Mouse (Mus musculus) thymus, postnatal 14 days (tissue): ENCODE data around the gene Grin2d.

Experiments used
- DNase-seq: peaks from one replicate; pipeline ENCODE4 v3.0.0; 2021

Gene Grin2d

DNA sequence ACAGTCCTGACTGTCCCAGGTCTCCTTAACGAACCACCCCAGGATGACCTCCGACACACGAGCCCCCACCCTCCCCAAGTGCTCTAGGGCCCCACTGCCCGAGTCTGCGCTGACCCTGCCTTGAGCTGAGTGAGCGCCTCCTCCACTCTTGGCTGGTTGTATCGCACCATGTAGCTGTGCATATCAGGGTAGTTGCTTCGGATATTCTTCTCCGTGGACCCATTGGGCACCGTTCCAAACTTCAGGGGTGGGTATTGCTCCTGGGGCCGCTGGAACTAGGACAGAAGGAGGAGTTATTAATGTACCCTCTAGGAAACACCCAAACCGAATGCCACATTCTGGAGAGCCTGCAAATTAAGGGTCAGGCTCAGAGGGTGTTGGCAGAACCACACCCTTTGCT, 25.1 kb downstream of the Grin2d start:
- no peak for DNase-seq

DNA sequence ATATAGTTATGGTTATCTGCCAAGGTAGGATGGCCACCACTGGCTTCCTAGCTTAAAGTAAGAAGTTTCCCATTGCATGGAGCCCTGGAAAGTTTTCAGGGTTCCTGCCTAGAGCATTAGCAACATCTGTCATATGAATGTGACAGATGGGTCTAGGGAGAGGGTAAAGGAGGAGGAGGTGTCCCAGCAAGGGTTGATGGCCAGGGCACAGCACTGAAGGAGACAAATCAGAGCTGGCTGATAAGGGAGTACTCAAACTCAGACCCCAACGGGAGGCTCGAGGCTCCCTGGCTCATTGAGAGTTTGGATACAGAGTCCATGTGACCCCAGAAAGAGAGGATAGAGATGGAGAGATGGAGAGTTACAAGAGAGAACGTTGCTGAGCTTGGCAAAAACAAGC, 27.5 kb downstream of the Grin2d start:
- DNase-seq = no peak

DNA sequence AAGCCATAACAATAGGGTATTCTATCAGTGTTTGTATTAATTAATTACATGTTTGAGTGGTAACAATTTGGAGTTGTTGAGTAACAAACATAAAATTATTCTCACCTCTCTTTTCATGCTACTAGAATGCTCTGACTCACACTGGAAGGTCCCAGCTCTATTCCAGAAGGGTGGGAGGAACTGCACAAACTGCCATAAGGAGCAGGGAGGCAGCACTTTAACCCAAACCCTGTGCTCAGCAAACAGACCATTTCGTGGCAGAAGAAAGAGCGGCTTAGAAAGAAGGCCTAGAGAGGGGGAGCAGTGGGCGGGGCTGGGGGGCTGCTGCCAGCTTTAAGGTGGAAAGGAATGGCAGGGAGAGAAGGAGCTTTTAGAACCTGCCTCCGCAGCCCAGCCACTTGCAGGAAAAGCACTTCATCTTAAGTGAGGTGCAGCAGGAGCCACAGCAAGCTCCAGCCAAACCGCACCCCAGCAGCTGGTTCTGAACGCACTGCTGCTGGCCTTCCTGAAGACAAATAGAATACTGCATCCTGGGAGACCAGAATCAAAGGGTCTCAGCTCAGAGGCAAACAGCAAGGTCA, 29.6 kb downstream of the Grin2d start:
- no peak for DNase-seq

DNA sequence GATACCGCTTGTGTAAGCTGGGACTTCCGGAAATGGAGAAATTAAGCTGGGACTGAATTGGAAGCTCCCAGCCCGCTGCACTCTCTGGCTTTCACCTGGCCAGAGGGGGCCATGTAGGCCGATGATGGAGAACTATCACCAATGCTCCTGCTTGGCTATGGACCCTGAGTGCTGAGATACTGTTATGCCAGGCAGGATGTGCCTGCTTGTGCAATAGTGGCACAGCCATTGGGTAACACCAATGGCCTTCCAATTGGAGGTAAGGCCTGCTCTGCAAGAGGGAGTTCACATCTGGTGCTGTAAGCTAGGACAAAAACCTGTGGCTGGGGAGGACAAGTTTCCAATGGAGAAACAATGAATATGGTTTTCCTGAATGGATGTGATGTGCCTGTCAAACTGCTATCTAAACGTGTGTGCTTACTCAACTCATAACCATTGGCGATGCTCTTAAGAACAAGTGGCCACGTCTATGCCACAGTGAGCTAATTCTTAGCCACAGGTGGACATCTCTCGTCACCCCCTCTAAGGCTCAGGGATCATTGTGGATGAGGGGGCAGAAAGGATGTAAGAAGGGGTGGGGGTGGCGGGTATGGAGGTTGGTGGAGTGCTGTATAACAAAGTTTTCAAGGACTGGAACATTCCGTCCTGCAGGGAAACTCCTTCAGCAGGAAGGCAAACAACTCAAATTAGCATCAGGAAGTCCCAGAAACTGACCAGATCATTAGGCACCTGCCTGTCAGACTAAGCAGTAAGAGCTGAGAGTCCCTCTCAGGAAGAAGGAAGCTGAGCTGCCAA, 35.0 kb downstream of the Grin2d start:
- DNase-seq = no peak

DNA sequence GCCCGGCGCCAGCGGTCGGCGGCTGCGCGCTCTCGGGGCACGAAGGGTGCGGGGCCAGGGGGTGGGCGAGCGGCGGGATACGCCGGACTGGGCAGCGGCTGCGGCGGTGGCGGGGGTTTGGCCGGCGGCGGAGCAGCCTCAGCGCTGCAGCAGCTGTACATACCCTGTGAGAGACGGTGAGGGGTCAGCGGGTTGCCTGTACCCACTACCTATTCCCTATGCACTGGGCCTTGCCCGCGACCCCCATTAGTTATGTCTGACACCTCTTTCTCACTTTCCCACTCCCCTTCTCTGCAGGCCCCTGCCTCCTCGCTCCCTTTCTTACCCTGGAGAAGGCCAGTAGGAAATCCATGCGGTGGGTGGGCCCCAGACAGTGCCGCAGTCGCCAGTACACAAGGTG, 44.3 kb downstream of the Grin2d start:
- DNase-seq = no peak

DNA sequence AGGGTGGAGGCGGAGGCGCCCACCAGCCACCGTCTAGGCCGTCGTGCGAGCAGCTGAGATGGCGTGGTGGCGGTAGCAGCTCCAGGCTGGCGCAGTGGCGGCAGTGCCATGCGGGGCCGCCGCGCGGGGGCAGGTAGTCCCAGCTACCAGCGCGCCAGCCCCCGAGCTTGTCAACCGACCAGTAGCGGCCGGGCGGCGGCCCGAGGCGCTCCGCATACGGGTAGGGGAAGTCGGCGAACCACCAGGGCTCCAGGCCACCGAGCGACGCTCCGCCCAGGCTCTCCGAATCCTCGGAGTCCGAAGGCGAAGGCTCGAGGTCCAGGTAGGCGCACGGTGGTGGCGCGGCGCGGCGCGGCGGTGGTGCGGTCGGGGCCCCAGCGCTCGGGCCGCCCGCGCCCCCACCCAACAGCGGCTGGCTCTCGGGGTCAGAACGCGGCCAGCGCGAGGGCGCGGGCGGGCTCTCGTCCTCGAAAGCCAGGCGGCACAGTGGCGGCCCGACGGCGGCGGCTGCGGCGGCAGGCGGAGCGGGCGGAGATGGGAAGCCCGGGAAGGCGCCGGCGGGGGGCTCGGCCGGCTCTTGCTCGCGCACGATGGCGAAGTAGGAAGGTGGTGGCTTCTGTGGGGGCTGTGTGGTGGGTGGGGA, 44.9 kb downstream of the Grin2d start:
- no peak for DNase-seq

DNA sequence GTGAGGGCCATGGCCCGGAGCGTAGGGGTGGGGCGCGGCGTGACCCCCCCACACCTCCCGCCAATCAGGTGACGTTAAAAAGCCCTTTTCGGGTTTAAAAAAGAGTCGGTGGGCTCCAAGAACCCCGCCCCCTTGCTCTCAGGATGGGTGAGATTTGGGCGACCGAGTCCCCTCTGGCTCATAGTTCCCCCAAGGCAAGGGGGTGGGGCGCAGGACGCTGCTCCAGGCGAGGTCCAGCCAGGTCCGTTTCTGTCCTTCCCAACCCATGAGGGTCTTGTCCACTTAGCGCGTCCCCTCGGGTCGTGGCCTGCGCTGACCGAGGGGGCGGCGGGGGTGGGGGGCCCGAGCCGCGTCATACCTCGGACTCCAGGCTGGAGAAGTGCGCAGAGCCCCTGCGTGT, 45.8 kb downstream of the Grin2d start:
- DNase-seq = no peak

DNA sequence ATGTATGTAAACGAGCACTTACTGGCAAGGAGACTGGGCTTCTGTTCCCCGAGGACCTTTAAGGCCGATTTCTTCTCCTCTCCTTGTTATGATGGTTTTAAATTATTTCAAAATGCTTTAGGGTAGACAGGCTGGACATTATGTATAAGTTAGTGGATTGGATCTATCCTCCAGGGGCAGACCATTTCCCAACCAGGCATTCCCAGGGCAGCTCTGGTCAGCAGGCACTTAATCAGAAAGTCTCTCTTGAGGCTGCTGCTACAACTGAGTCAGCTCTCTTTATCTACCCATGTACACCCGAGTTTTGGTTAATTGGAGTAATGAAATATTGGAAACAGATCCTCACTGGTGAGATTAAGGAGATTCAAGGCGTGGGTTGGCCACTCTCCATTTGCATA, 47.1 kb downstream of the Grin2d start:
- DNase-seq = no peak

DNA sequence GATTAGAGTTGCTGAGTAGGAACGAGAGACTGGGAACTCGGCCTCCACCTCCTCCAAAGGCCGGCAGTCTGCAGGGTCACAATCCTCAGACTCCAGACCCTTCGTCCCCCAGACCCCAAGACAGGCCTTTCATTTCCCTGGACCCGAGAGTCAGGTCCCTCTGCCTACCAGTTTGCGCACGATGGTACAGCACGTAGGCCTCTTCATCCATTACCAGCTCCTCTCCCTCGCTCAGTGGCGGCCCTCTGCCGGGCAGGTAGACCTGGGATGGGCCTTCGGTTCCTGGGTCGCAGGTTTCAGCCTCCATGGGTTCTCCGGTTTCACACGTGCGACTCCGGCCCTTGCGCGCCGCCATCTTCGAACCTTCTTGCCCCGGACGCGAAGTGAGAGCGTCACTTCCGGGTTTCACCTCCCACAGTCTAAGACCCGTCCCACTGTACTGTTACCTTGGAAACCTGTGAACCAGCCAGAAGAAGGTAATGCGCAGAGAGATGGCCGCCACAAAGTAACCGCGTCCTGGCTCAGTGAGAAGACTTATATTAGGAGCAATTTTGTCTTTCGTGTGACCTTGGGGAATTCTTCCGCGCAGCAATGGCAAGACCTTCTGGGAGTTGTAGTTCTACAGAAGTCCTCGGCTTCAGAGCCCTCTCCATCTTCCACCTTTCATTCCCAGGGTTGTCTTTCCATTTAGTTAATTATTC, 47.6 kb downstream of the Grin2d start, which contains the start of gene Grwd1:
Gene Grwd1 (minus strand): TSS at position 518 of the 701 bp plus-strand sequence.
- DNase-seq = peak; percentile 80

DNA sequence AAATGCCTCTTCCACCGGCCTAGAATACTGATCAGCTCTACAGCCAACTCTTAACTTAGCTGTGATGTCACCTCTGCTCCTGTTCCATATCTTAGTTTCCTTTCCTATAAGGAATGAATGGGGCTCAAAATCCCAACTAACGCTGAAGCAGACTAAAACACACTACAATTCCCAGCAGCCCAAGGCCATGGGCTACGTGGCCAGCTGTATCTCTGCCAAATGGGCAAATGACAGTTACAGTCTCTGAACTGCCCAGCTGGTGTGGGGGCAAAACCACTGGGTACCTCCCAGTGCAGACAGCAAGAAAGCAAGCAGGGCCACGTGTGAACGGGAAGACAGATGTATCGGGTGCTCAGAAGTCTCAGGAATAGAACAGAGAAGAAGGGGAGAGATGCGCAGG, 51.5 kb downstream of the Grin2d start:
- no peak for DNase-seq

DNA sequence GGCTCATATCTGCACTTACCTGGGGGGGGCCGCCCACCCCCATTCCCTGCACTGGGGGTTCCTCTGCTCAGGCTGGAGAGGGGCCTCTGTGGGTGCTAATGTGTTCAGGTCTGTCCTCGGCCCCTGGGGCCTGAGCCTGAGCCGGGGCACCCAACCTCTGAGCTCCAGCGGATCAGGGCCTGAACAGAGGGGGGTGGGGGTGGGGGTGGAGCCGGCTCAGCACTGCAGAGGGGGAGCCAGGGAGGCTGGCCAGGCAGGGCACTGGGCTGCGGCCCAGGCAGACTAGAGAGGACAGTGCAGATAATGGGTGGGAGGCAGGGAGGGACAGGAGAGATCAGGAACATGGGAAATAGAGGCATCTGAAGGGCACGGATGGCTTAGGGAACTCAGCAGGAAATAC, 53.6 kb downstream of the Grin2d start, which contains the start of gene Kcnj14:
Gene Kcnj14 (minus strand): TSS at position 185 of the 400 bp plus-strand sequence.
- no peak for DNase-seq

DNA sequence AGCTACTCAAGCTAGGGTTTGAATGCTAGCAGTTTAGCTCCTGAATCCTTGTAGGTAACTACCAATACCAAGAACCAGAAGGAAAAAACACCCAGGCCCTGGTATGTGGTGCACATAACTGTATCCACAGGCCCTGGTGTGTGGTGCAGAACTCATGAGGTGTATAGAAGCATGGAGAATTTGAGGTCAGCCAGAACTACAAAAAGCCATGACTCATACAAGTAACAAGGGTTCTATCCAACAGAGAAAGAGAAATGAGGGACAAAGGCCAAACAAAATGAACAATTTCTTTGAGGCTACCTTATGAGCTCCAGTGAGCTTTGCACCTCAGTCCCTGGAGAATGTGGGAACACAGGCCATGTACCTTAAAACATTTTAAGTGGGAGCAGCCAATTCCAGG, 57.3 kb downstream of the Grin2d start:
- DNase-seq = no peak

DNA sequence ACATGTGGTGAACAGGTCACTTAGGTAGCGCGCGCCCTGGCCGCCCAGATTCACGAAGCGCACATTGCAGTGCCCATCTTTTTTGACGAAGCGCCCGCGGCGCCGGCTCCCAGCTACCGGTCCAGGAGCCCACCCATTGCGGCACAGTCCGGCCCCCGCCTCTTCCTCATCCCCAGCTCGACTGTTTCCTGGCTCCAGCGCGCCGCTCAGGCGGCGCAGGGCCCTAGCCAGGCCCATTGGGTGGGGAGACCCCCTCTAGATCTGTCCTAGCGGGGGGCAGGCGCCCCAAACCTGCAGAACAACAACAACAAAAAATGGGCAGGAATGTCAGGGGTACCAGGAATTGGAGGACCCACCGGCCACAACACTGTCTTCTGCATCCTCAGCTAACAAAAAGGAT, 58.3 kb downstream of the Grin2d start:
- DNase-seq = no peak

DNA sequence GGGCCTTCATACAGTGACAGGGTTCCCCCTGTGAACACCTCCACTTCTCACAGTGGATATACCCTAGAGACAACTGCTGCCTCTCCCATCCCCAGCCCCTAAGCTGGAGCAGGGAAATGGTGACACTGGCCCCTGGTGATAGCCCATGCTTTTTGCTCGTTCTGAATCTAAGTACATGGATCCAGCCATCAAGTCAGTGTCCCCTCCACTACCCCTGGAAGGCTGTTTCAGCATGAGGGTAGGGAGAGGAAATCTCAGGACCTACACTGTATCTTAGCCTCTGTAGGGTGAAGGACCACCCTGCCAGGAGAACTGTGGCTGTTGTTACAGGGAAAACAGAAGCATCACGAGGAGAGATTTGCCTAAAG, 62.2 kb downstream of the Grin2d start:
- DNase-seq = no peak

DNA sequence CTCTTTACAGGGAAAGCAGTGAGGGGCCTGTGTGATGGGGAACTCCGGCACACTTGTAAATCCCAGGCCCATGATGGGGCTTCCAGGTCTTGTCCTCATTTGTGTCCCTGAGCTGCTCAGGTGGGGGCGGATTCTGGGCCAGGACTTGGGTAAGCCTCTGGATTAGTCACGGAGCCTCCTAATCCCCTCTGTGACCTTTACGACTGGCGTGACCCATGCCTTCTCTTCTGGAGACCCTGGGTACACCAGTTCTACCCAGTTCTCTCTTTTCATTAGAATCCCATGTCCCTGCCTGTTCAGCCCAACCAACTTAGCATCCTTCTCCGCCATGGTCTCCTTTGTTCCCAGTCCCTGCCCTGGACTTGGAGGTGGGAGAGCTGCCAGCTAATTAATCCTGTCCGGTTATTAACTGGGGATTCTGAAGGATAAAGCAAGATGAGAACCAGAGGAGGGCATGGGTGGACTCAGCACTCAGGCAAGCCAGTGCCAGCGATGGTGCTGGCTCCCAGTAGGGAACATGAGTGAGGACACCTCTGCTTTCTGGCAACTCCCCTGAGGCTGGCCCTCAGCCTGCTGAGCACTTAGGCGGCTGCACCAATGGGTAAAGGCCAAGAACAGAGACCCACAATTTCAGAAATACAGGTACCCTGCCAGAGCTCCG, 62.7 kb downstream of the Grin2d start:
- no peak for DNase-seq

DNA sequence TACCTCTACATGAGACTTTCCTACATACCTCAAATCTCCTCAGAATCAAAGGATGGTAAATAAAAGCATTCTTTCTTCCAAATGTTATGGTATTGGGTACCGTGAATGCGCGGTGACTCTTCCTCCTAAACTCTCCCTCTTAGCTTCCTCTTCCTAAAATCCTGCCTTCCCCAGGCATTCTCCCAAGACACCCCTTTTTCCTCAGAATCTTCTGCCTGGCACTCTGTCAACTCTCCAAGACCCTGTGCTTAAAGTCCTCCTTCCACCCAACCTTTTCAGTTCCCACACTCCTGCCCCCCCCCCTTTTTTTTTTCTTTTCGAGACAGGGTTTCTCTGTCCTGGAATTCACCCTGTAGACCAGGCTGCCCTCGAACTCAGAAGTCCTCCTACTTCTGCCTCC, 63.3 kb downstream of the Grin2d start:
- no peak for DNase-seq

DNA sequence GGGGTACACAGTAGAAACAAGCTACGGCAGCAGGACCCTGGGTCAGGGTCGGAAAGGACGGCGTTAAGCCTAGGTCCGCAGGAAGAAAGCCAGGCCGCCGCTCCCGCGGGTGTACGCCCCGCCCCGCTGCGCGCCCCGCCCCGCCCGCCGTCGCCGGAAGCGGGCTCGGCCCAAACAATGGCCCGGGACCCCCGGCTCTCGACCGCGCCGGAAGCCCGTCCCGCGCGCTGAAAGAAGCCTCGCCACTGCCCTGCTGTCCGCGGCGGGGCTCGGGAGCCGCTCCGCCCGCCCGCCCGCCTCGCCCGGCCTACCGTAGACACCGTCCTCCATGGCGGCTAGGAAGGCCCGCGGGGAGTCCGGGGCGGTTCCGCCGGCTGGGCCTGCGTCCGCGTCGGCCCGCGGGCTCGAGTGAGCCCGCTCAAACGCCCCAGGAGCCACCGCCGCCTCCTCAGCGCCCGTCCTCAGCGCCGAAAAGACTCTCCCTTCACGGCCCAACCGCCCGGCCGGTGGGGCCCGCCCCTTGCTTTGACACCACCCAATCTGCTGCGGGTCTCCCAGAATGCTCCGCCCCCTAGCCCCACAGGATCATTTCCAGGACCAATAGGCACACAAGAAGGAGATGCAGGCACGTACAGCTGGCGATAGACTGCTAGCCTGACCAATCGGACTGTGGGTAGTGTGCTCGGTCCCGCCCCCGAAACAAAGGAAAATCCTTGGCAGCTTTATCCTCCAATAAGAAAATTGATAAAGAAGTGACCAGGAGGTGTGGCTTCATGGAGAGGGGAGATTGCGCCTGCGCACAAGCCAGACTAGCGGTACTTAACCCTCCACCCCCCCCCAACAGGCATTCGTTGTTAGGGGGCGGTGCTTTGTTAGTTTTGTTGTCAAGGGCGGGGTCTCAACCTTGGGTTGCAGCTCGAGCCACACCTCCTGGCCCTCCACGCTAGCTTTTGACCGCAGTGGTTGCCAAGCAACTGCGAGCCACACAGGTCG, 64.1 kb downstream of the Grin2d start, which contains the start of gene Cyth2:
Gene Cyth2 (minus strand): TSS at position 795 of the 993 bp plus-strand sequence.
- DNase-seq = peak; percentile 100

DNA sequence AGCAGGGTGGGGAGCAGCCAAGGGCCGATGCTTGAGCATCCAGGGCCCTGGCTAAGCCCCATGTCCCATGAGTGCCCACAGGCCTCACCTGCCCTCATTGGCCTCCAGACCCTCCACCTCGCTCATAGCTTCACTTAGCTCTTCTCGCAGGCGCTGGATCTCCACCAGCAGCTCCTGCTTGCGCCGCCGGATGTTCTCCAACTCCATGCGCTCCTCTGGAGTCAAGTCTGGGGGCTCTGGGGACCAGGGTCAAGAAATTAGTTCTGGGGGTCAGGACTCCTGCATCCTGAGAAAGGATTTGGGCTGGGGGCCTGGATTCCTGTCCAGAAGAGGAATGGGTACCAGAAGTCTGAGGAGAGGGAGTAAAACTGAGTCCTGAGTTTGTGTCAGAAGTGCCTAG, 65.3 kb downstream of the Grin2d start:
- no peak for DNase-seq

DNA sequence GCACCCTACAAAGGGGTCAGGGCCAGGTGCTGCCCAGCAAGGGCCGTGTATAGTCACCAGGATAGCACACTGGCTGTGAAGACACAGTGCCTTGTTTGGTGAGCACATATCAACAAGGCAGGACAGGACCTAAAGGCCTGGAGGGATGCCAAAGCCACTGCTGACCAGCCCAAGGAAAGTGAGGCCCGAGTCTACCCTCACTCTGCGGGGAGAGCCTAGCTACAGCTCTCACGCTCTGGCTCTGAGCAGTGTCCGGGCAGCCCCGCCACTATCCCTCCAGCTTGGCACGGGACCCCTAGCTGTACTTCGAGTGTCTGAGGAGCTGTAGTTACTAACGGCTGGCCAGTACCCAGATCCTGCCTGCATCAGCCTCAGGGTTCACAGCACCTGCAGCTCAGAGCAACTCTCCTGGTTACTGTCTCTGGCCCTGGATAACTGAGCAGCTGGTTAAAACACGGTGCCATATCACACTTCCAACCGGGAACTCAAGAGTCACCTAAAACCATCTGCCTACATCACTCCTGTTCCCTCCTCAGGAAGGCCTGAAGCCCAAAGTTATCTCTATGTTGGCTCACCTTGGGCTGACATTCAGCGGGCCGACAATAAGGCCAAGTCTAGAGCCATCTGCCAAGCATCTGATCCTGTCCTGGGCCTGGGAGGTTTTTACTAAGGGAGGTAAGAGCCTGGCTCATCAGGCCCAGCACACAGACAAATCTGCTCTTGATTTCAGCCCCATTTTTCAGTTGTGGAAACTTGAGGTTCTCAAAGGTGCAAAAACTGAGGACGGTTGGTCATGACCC, 68.7 kb downstream of the Grin2d start:
- no peak for DNase-seq

DNA sequence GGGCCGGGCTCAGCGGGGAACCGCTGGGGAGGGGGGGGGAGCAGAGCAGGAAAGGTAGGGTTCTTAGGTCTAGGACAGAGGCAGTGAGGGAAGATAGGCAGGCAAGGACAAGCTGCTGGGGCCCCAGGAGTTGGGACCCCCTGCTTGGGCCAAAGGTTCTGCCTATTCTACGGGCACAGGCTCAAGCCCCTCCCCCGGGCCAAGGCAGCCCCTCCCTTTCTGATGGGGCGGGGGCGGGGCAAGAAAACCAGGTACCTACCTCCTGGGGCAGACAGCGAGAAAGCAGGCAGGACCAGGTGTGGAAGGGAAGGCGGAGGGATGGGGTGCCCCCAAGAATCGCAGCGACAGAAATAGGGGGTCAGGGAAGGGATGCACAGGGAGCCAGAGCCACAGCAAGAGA, 69.7 kb downstream of the Grin2d start:
- DNase-seq = no peak

DNA sequence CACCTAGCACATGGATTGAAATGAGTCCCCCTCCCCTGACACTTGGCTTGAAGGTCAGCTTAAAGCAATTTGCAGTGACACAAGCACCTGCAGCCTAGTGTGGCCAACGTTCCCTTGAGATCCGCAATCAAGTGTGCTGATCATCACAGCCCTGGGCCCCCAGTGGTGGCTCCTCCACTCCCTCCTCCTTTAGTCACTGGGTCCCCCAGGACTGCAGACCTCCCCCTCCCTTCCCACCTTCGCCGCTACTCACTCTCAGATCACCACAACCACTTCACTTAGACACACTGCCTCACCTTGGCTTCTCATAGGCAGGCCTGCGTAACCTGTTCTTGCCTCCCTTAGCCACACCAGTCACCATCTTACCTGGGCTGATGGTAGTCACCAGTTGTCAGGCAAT, 72.2 kb downstream of the Grin2d start:
- no peak for DNase-seq
